Mouse (Mus musculus): ENCODE results near the gene Rapgef3. TPM values are rescaled to one million over a fixed set of nuclear protein-coding genes. Genes with fewer than 3 reads are reported as not detected.
A peak's percentile ranks its signal among the peaks of the same experiment; 100 is the strongest.

The Rapgef3 gene
- total RNA-seq (2012; rRNA removed) (4.0 and 7.4 TPM in 2 replicates), polyA plus RNA-seq (2012; ENCODE audit: insufficient read depth in 1 of 2, insufficient read length in 2 of 2, low read depth in 1 of 2, low replicate concordance in 2 of 2, missing spikeins in 1 of 2) (1 to 10 TPM in 1 of 2 experiments, not detected in 1; 6.6 TPM)

GRCm38 (mm10) chr15:97767280-97768186, at the start of gene Rapgef3:
Rapgef3 (minus strand) TSS chr15:97767972.
- H3K9ac ChIP-seq (ENCODE audit: control insufficient read depth, low read depth, low read length, poor library complexity, severe bottlenecking), result peak within 1 kb of the TSS; percentile 55
- TF ChIP-seq E2F4 (IDR thresholded peaks at IDR 0.05; ENCODE audit: borderline replicate concordance, low read depth, low read length) (no peak), ZC3H11A (IDR thresholded peaks at IDR 0.05; ENCODE audit: low read depth, low read length) (peak; percentile 80), EP300 (IDR thresholded peaks at IDR 0.05; ENCODE audit: low read depth in 1 of 2, low read length in 2 of 2) (no peak), NRF1 (IDR thresholded peaks at IDR 0.05; ENCODE audit: insufficient read depth, low read depth, low read length, poor library complexity, severe bottlenecking) (no peak), RAD21 (IDR thresholded peaks at IDR 0.05; ENCODE audit: low read depth, low read length) (peak; percentile 66), POLR2AphosphoS2 (IDR thresholded peaks at IDR 0.05; ENCODE audit: low read length) (no peak), ETS1 (IDR thresholded peaks at IDR 0.05; ENCODE audit: low read depth, low read length) (no peak), JUND (IDR thresholded peaks at IDR 0.05; ENCODE audit: low read depth, low read length) (no peak), GATA1 (IDR thresholded peaks at IDR 0.05; ENCODE audit: low read depth, low read length) (no peak), CHD1 (IDR thresholded peaks at IDR 0.05; ENCODE audit: low read depth, low read length) (no peak), ZKSCAN1 (IDR thresholded peaks at IDR 0.05; ENCODE audit: low read depth, low read length) (no peak), CHD2 (IDR thresholded peaks at IDR 0.05; ENCODE audit: low read length) (no peak), TAL1 (IDR thresholded peaks at IDR 0.05; ENCODE audit: low read length) (no peak), TBP (IDR thresholded peaks at IDR 0.05; ENCODE audit: low read depth, low read length) (no peak), ELF1 (IDR thresholded peaks at IDR 0.05; ENCODE audit: low read depth, low read length) (peak; percentile 59; the same call in 1 of the 2 replicates), ZNF384 (IDR thresholded peaks at IDR 0.05; ENCODE audit: low read depth, low read length) (no peak), GABPA (IDR thresholded peaks at IDR 0.05; ENCODE audit: low read depth, low read length) (no peak), MAZ (IDR thresholded peaks at IDR 0.05; ENCODE audit: low read depth, low read length) (peak; percentile 91), NELFE (IDR thresholded peaks at IDR 0.05; ENCODE audit: low read depth, low read length) (no peak), MYC (IDR thresholded peaks at IDR 0.05; ENCODE audit: low read depth, low read length) (0 out of 2 replicates have a peak, but pooled peaks have one; percentile 26), RCOR1 (IDR thresholded peaks at IDR 0.05; ENCODE audit: low read depth, low read length) (no peak), USF2 (IDR thresholded peaks at IDR 0.05; ENCODE audit: borderline replicate concordance in 1 of 2, insufficient read depth in 1 of 2, low read depth in 1 of 2, low read length in 2 of 2) (no peak), ZMIZ1 (IDR thresholded peaks at IDR 0.05; ENCODE audit: low read depth, low read length) (no peak), USF1 (IDR thresholded peaks at IDR 0.05; ENCODE audit: low read depth, low read length) (peak; percentile 85), POLR2AphosphoS5 (IDR thresholded peaks at IDR 0.05; ENCODE audit: borderline replicate concordance, low read depth, low read length) (no peak), TCF12 (IDR thresholded peaks at IDR 0.05; ENCODE audit: low read depth, low read length) (no peak; the same call in 1 of the 2 replicates), MEF2A (IDR thresholded peaks at IDR 0.05; ENCODE audit: extremely low read depth, insufficient replicate concordance, low read depth, low read length, poor library complexity, severe bottlenecking) (no peak), MAX (IDR thresholded peaks at IDR 0.05; ENCODE audit: low read length) (peak; percentile 79), MXI1 (IDR thresholded peaks at IDR 0.05; ENCODE audit: low read depth, low read length) (peak; percentile 57), UBTF (IDR thresholded peaks at IDR 0.05; ENCODE audit: borderline replicate concordance, insufficient read depth, low read depth, low read length) (no peak), POLR2A (IDR thresholded peaks at IDR 0.05; ENCODE audit: control insufficient read depth in 1 of 2, insufficient read depth in 1 of 2, low read depth in 1 of 2, low read length in 2 of 2, poor library complexity in 1 of 2) (no peak), HCFC1 (IDR thresholded peaks at IDR 0.05; ENCODE audit: low read depth, low read length) (0 out of 2 replicates have a peak, but pooled peaks have one; percentile 33), MAFK (IDR thresholded peaks at IDR 0.05; ENCODE audit: borderline replicate concordance, low read depth, low read length) (no peak), MYB (IDR thresholded peaks at IDR 0.05; ENCODE audit: low read depth, low read length) (no peak)

More at GRCm38 (mm10) chr15:97767280-97768186, at the start of gene Rapgef3:
- H3K27ac ChIP-seq (ENCODE audit: control insufficient read depth, low read depth, low read length), result no peak within 1 kb of the TSS
- H3K27me3 ChIP-seq (ENCODE audit: control insufficient read depth in 1 of 2, insufficient read depth in 2 of 2, low read length in 2 of 2), result peaks cover 43 to 56% of the 10 kb centered on the region in 2 experiments
- no peaks in the 10 kb centered on the region; a peak in 1 of 4 replicates for H3K36me3 ChIP-seq (ENCODE audit: control insufficient read depth in 1 of 2, insufficient read depth in 2 of 2, low read length in 2 of 2)
- H3K9me3 ChIP-seq (replicated peaks; ENCODE audit: insufficient read depth, low read length), result no peaks in the 10 kb centered on the region
- peaks cover 0 to 5% of the 10 kb centered on the region in 2 experiments; a peak in 1 of 4 replicates for H3K4me1 ChIP-seq (ENCODE audit: control insufficient read depth in 1 of 2, insufficient read depth in 2 of 2, low read length in 2 of 2)
- H3K79me2 ChIP-seq (ENCODE audit: control insufficient read depth, insufficient read depth, low read length, poor library complexity), result no peaks in the 10 kb centered on the region
- peak; percentile 83 for DNase-seq (ENCODE audit: low read depth, low spot score)
- peak within 1 kb of the TSS; percentile 37 to 43; a peak in 3 of 4 replicates for H3K4me3 ChIP-seq (ENCODE audit: control insufficient read depth in 1 of 2, insufficient read depth in 1 of 2, low read depth in 2 of 2, low read length in 2 of 2)

Data from MEL (cell line).